Mouse (Mus musculus) thymus, adult 2 months (tissue): ENCODE measurements at regions not wholly inside any gene's neighbourhood (a gene's known extent, or its start where the extent isn't known, plus 50 kb on each side); places are given as distances from the start of the nearest gene placed in this dataset.

Experiments
- CTCF ChIP-seq: fragments of 200-500 bp; IDR thresholded peaks from 2 replicates; pipeline ENCODE4 v1.5.1; 2012; ENCODE audit warnings: mild to moderate bottlenecking, control low read depth, low read length, moderate library complexity, borderline replicate concordance; ENCODE audit not compliant: control insufficient read depth, poor library complexity, insufficient read depth; ENCODE audit errors: extremely low read depth
- POLR2A ChIP-seq: fragments of 200-500 bp; IDR thresholded peaks from 2 replicates; pipeline ENCODE4 v1.6.1; 2012; ENCODE audit warnings: mild to moderate bottlenecking, low read length, control low read depth, moderate library complexity; ENCODE audit not compliant: control insufficient read depth, poor library complexity, insufficient read depth; ENCODE audit errors: extremely low read depth

- TF ChIP-seq CTCF (no peak), POLR2A (no peak)
Observed at GRCm38 (mm10) chr1:157023462-157023861, 84.0 kb upstream of the Ralgps2 start.
